Mouse (Mus musculus) central nervous system, embryonic 18 days (tissue): ENCODE measurements around the gene Apex2. TPM values are rescaled to one million over a fixed set of nuclear protein-coding genes. Genes with fewer than 3 reads are reported as not detected.

Experiments
- polyA plus RNA-seq: library from polyadenylated mRNA; depleted of rRNA; stranded (reverse); fragments of >200 nt; gene quantifications from 2 replicates; pipeline ENCODE4 v1.2.3, GENCODE M21; 2012; rRNA removed

Apex2 gene
- polyA plus RNA-seq, result 19.9 and 21.1 TPM in 2 replicates

GRCm38 (mm10) chrX:150589696-150590095, at the start of gene Apex2:
TSS of gene Apex2 (minus strand) at chrX:150589868.

GRCm38 (mm10) chrX:150588023-150588764, 1.5 kb downstream of the Apex2 start, which contains the start of gene Pfkfb1:
TSS of gene Pfkfb1 (plus strand) at chrX:150588229.

GRCm38 (mm10) chrX:150547239-150547638, 42.4 kb downstream of the Apex2 start, which contains the start of gene Alas2:
TSS of gene Alas2 (plus strand) at chrX:150547375.

Other genes with a start within 250 kb of the Apex2 start
- 65.0 and 69.4 TPM in 2 replicates for gene Tmem29, start 130.7 kb downstream of the Apex2 start, polyA plus RNA-seq
- gene Alas2, start 42.5 kb downstream of the Apex2 start, polyA plus RNA-seq, result 3.9 and 4.9 TPM in 2 replicates
- 7.6 and 9.0 TPM in 2 replicates for gene Pfkfb1, start 1.6 kb downstream of the Apex2 start, polyA plus RNA-seq
- gene Tro, start 67.7 kb upstream of the Apex2 start, polyA plus RNA-seq, result 145 and 150 TPM in 2 replicates
- 209 and 255 TPM in 2 replicates for gene Maged2, start 224.5 kb upstream of the Apex2 start, polyA plus RNA-seq